Mouse (Mus musculus): ENCODE data around the gene Sergef. TPM values are rescaled to one million over a fixed set of nuclear protein-coding genes. Genes with fewer than 3 reads are reported as not detected.

Sergef gene
- polyA plus RNA-seq, 1 experiment, result not detected

- 74% methylated on average over 8 of the region's 8 CpGs for WGBS
- TF ChIP-seq CTCF (IDR thresholded peaks at IDR 0.05; ENCODE audit: insufficient read depth, low read depth, low read length) (no peak), POLR2A (IDR thresholded peaks at IDR 0.05; ENCODE audit: insufficient read depth, low read depth, low read length) (no peak)
Observed at GRCm38 (mm10) chr7:46513562-46513961, 126.0 kb downstream of the Sergef start.

GRCm38 (mm10) chr7:46512792-46513191 lies 126.8 kb downstream of the Sergef start:
- peaks cover 16% of the 10 kb centered on the region for H3K4me1 ChIP-seq (ENCODE audit: control insufficient read depth, insufficient read depth, low read length)
- H3K27ac ChIP-seq (ENCODE audit: insufficient read depth, low read depth, low read length), result no peak overlapping the region
- no peak overlapping the region for H3K4me3 ChIP-seq (ENCODE audit: insufficient read depth, low read depth, low read length)
- WGBS, result 88% methylated on average over 5 of the region's 5 CpGs
- TF ChIP-seq CTCF (IDR thresholded peaks at IDR 0.05; ENCODE audit: insufficient read depth, low read depth, low read length), result no peak

More at GRCm38 (mm10) chr7:46513562-46513961, 126.0 kb downstream of the Sergef start:
- H3K27ac ChIP-seq (ENCODE audit: insufficient read depth, low read depth, low read length), result no peak overlapping the region
- peaks cover 16% of the 10 kb centered on the region for H3K4me1 ChIP-seq (ENCODE audit: control insufficient read depth, insufficient read depth, low read length)
- H3K4me3 ChIP-seq (ENCODE audit: insufficient read depth, low read depth, low read length), result no peak overlapping the region

GRCm38 (mm10) chr7:46510806-46511205 lies 128.8 kb downstream of the Sergef start:
- TF ChIP-seq CTCF (IDR thresholded peaks at IDR 0.05; ENCODE audit: insufficient read depth, low read depth, low read length) (no peak), POLR2A (IDR thresholded peaks at IDR 0.05; ENCODE audit: insufficient read depth, low read depth, low read length) (no peak)
- H3K4me1 ChIP-seq (ENCODE audit: control insufficient read depth, insufficient read depth, low read length), result peaks cover 16% of the 10 kb centered on the region
- 73% methylated on average over 2 of the region's 2 CpGs for WGBS
- H3K27ac ChIP-seq (ENCODE audit: insufficient read depth, low read depth, low read length), result no peak overlapping the region
- H3K4me3 ChIP-seq (ENCODE audit: insufficient read depth, low read depth, low read length), result no peak overlapping the region

GRCm38 (mm10) chr7:46509391-46510310 lies 130.0 kb downstream of the Sergef start:
- no peak for TF ChIP-seq CTCF (IDR thresholded peaks at IDR 0.05; ENCODE audit: insufficient read depth, low read depth, low read length)
- TF ChIP-seq POLR2A (IDR thresholded peaks at IDR 0.05; ENCODE audit: insufficient read depth, low read depth, low read length), result no peak
- 30% methylated on average over 24 of the region's 24 CpGs for WGBS
- Histone ChIP-seq H3K4me3 (ENCODE audit: insufficient read depth, low read depth, low read length) (0 out of 2 replicates have a peak overlapping the region, but pooled peaks have one; percentile 1), H3K27ac (ENCODE audit: insufficient read depth, low read depth, low read length) (peak overlapping the region; percentile 23), H3K4me1 (ENCODE audit: control insufficient read depth, insufficient read depth, low read length) (peaks cover 16% of the 10 kb centered on the region)

GRCm38 (mm10) chr7:46508590-46509318 lies 130.9 kb downstream of the Sergef start:
- WGBS, result 67% methylated on average over 12 of the region's 12 CpGs
- TF ChIP-seq CTCF (IDR thresholded peaks at IDR 0.05; ENCODE audit: insufficient read depth, low read depth, low read length), result no peak
- no peak for TF ChIP-seq POLR2A (IDR thresholded peaks at IDR 0.05; ENCODE audit: insufficient read depth, low read depth, low read length)
- Histone ChIP-seq H3K4me3 (ENCODE audit: insufficient read depth, low read depth, low read length) (no peak overlapping the region), H3K4me1 (ENCODE audit: control insufficient read depth, insufficient read depth, low read length) (peaks cover 16% of the 10 kb centered on the region), H3K27ac (ENCODE audit: insufficient read depth, low read depth, low read length) (peak overlapping the region; percentile 23; the same call in 1 of the 2 replicates)

GRCm38 (mm10) chr7:46504157-46504556 lies 135.4 kb downstream of the Sergef start:
- Histone ChIP-seq H3K27ac (ENCODE audit: insufficient read depth, low read depth, low read length) (no peak overlapping the region), H3K4me1 (ENCODE audit: control insufficient read depth, insufficient read depth, low read length) (no peaks in the 10 kb centered on the region), H3K4me3 (ENCODE audit: insufficient read depth, low read depth, low read length) (no peak overlapping the region)
- WGBS, result 71% methylated on average over 4 of the region's 4 CpGs
- TF ChIP-seq POLR2A (IDR thresholded peaks at IDR 0.05; ENCODE audit: insufficient read depth, low read depth, low read length) (no peak), CTCF (IDR thresholded peaks at IDR 0.05; ENCODE audit: insufficient read depth, low read depth, low read length) (no peak)

- Histone ChIP-seq H3K4me1 (ENCODE audit: control insufficient read depth, insufficient read depth, low read length) (no peaks in the 10 kb centered on the region), H3K27ac (ENCODE audit: insufficient read depth, low read depth, low read length) (no peak overlapping the region), H3K4me3 (ENCODE audit: insufficient read depth, low read depth, low read length) (no peak overlapping the region)
- no peak for TF ChIP-seq CTCF (IDR thresholded peaks at IDR 0.05; ENCODE audit: insufficient read depth, low read depth, low read length)
- TF ChIP-seq POLR2A (IDR thresholded peaks at IDR 0.05; ENCODE audit: insufficient read depth, low read depth, low read length), result no peak
- 92% methylated on average over 13 of the region's 13 CpGs for WGBS
Observed at GRCm38 (mm10) chr7:46502650-46503049, 137.0 kb downstream of the Sergef start.

- Histone ChIP-seq H3K4me1 (ENCODE audit: control insufficient read depth, insufficient read depth, low read length) (no peaks in the 10 kb centered on the region), H3K4me3 (ENCODE audit: insufficient read depth, low read depth, low read length) (no peak overlapping the region), H3K27ac (ENCODE audit: insufficient read depth, low read depth, low read length) (no peak overlapping the region)
- 86% methylated on average over 2 of the region's 2 CpGs for WGBS
- no peak for TF ChIP-seq POLR2A (IDR thresholded peaks at IDR 0.05; ENCODE audit: insufficient read depth, low read depth, low read length)
- no peak for TF ChIP-seq CTCF (IDR thresholded peaks at IDR 0.05; ENCODE audit: insufficient read depth, low read depth, low read length)
Observed at GRCm38 (mm10) chr7:46501458-46501857, 138.1 kb downstream of the Sergef start.

- Histone ChIP-seq H3K4me3 (ENCODE audit: insufficient read depth, low read depth, low read length) (no peak overlapping the region), H3K4me1 (ENCODE audit: control insufficient read depth, insufficient read depth, low read length) (peaks cover 5% of the 10 kb centered on the region; the same call in 1 of the 2 replicates), H3K27ac (ENCODE audit: insufficient read depth, low read depth, low read length) (no peak overlapping the region)
- WGBS, result 92% methylated on average over 4 of the region's 4 CpGs
- no peak for TF ChIP-seq CTCF (IDR thresholded peaks at IDR 0.05; ENCODE audit: insufficient read depth, low read depth, low read length)
- no peak for TF ChIP-seq POLR2A (IDR thresholded peaks at IDR 0.05; ENCODE audit: insufficient read depth, low read depth, low read length)
Observed at GRCm38 (mm10) chr7:46499561-46499960, 140.0 kb downstream of the Sergef start.

All from olfactory bulb, adult 2 months (tissue).